Mouse (Mus musculus) liver, embryonic 12.5 days (tissue): ENCODE data around the gene Fut1. TPM values are rescaled to one million over a fixed set of nuclear protein-coding genes. Genes with fewer than 3 reads are reported as not detected.
A peak's percentile ranks its signal among the peaks of the same experiment; 100 is the strongest.

ENCODE experiments used
- ATAC-seq: fragments of 200-750 bp; cut with Nextera tagmentation; 2 replicates; pipeline ENCODE4 v1.8.0; 2017; ENCODE audit warnings: moderate number of reproducible peaks, mild to moderate bottlenecking, moderate library complexity
- H3K27ac ChIP-seq: fragments of 300-500 bp; sonication (generic); 2 replicates; pipeline ENCODE4 v1.5.1; 2016; ENCODE audit warnings: mild to moderate bottlenecking
- H3K27me3 ChIP-seq: fragments of 300-500 bp; sonication (generic); replicated peaks from 2 replicates; pipeline ENCODE4 v1.6.1; 2016; ENCODE audit warnings: mild to moderate bottlenecking, moderate library complexity
- H3K36me3 ChIP-seq: fragments of 300-500 bp; sonication (generic); 2 replicates; pipeline ENCODE4 v1.6.1; 2016; ENCODE audit warnings: mild to moderate bottlenecking, moderate library complexity
- H3K4me1 ChIP-seq: fragments of 300-500 bp; sonication (generic); 2 replicates; pipeline ENCODE4 v1.6.1; 2016
- H3K4me2 ChIP-seq: fragments of 300-500 bp; sonication (generic); 2 replicates; pipeline ENCODE4 v1.6.1; 2016; ENCODE audit warnings: mild to moderate bottlenecking, moderate library complexity
- H3K4me3 ChIP-seq: fragments of 300-500 bp; sonication (generic); 2 replicates; pipeline ENCODE4 v1.5.1; 2016; ENCODE audit warnings: mild to moderate bottlenecking, moderate library complexity
- H3K9ac ChIP-seq: fragments of 300-500 bp; sonication (generic); 2 replicates; pipeline ENCODE4 v1.6.1; 2016; ENCODE audit warnings: mild to moderate bottlenecking, moderate library complexity
- H3K9me3 ChIP-seq: fragments of 300-500 bp; sonication (generic); replicated peaks from 2 replicates; pipeline ENCODE4 v1.6.1; 2016; ENCODE audit warnings: mild to moderate bottlenecking, moderate library complexity
- WGBS: fragments of 180-500 bp; shearing (Covaris S2); methylation state at CpG from one replicate; pipeline ENCODE4 v1.1.7; 2016; ENCODE audit not compliant: insufficient replicate concordance; 5-methylcytosine and 5-hydroxymethylcytosine counted together
- polyA plus RNA-seq: library from polyadenylated mRNA; unstranded; fragments of >200 nt; fragmentation: Nextera tagmentation; extraction: Ambion mirVana; gene quantifications from 2 replicates; pipeline ENCODE4 v1.2.1, GENCODE M21; 2016

Gene Fut1
- 0.15 TPM in 1 of 2 replicates, not detected in the other for polyA plus RNA-seq

DNA sequence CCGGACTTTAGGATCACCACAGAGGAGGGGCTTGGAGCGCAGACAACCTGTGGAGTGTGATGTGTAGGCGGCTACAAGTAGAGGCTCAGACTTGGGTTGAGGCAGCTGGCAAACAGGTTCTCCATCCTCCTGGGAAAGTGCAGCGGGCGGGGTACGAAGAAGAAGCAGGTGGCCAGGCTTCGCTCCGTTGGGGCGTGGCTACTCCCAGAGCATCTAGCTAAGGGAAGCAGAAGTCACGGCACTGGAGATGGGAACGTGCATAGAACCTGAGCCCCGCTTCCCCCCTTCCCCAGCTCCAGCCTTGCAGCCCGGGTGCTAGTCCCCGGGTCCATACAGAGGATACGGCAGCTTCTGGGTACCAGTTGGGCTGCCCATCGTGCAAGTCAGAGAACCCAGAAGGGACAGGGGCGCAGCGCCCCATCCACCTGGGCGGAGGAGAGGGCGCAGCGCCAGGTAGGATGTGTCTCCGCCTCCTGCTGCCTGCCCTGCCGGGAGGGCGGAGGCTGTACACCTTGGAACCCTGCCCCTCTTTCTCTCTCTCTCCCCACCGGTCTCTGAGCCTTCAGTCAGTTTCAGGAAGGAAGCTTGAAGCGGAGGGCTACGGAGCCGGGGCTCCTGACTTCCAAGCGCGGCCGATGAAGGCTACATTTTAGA lies at the start of gene Fut1:
Fut1 (plus strand) TSS at position 248 of the 654 bp plus-strand sequence.
- Histone ChIP-seq H3K27me3 (peaks cover 53% of the 10 kb centered on the region), H3K9me3 (no peaks in the 10 kb centered on the region), H3K4me2 (no peak within 1 kb of the TSS), H3K9ac (no peak within 1 kb of the TSS), H3K4me3 (no peak within 1 kb of the TSS), H3K36me3 (no peaks in the 10 kb centered on the region), H3K4me1 (no peaks in the 10 kb centered on the region), H3K27ac (no peak within 1 kb of the TSS)
- 10% methylated on average over 31 of the region's 31 CpGs for WGBS
- ATAC-seq = no peak

DNA sequence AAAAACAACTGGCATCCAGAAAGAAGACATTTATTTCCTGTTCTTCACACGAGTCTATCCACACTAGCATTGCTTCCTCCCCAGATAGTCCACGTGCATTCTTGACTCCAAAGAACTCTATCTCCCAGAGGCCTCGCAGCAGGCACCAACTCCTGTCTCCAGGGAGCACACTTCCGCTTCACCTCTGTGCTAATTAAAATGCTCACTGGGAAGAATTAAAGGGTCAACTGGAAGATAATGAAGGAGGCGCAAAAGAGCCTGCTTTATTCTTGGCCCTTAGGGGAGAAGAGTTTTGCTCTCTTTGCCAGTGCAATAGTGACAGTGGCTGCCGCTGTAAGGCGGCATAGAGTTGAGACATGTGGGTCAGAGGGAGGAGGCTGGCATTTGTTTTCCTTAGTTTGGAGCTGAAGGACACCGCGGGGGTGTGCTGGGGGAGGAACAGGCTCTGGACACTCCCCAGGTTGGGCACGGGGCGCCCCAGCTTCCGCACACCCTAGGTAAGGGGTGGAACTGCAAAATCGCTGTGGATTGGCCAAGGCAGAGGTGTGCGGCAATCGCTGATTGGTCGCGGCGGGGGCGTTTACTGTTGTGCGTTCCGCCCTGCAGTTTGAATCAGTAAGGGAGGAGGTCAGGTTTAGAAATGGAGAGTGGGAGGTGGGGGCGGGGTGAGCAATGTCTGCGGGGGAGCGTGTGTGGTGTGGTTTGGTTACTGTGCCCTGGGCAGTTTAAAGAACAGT lies 49.1 kb upstream of the Fut1 start:
- Histone ChIP-seq H3K4me1 (peaks cover 72% of the 10 kb centered on the region), H3K9ac (peak overlapping the region; percentile 58), H3K4me2 (peak overlapping the region; percentile 96), H3K27me3 (no peaks in the 10 kb centered on the region), H3K27ac (peak overlapping the region; percentile 89), H3K4me3 (peak overlapping the region; percentile 58), H3K36me3 (0 out of 2 replicates have a peak, but pooled peaks cover 4% of the 10 kb centered on the region), H3K9me3 (no peaks in the 10 kb centered on the region)
- 2% methylated on average over 24 of the region's 24 CpGs for WGBS
- peak; percentile 94 for ATAC-seq

DNA sequence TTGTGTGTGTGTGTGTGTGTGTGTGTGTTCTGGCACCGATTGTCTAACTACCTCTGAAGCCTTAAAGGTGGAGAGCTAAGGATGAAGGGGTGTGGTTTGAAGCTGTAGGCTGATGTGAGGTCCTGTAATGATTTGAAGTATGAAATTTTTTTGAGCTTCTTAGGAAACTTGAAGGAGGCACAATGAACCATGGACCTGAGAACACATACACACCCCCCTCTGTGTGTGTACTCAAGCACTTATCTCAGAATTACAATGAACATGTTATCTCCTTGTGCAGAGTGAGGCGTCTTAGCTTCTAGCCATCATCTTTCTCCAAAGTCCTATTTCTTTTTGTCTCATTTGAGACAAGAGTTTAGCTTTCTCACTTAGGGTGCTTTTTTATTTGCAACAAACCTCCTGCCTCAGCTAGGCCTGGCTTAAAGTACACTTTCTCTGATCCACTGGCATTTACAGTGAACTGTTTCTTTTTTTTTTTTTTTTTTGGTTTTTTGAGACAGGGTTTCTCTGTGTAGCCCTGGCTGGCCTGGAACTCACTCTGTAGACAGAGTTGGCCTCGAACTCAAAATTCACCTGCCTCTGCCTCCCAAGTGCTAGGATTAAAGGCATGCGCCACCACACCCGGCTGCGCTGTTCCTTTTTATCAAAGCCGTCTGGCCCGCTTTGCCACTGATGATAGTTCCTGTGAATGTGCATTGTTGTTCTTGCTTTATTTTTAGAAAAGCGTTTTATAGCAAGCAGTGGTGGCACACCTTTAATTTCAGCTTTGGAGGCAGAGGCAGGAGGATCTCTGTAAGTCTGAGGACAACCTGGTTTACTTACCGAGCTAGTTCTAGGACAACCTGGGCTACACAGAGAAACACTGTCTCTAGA lies 48.3 kb upstream of the Fut1 start:
- peak overlapping the region; percentile 44 for H3K9ac ChIP-seq
- H3K27me3 ChIP-seq = no peaks in the 10 kb centered on the region
- peak; percentile 55 for ATAC-seq
- no peaks in the 10 kb centered on the region for H3K9me3 ChIP-seq
- H3K36me3 ChIP-seq = 0 out of 2 replicates have a peak, but pooled peaks cover 6% of the 10 kb centered on the region
- H3K27ac ChIP-seq = peak overlapping the region; percentile 89
- peak overlapping the region; percentile 58 for H3K4me3 ChIP-seq
- H3K4me2 ChIP-seq = peak overlapping the region; percentile 96
- 23% methylated on average over 10 of the region's 10 CpGs for WGBS
- peaks cover 73% of the 10 kb centered on the region for H3K4me1 ChIP-seq

- peak within 1 kb of the TSS; percentile 77 for H3K4me3 ChIP-seq
- peak within 1 kb of the TSS; percentile 96 for H3K4me2 ChIP-seq
- no peaks in the 10 kb centered on the region for H3K27me3 ChIP-seq
- H3K9me3 ChIP-seq = no peaks in the 10 kb centered on the region
- H3K4me1 ChIP-seq = peaks cover 74% of the 10 kb centered on the region
- WGBS = 1% methylated on average over 42 of the region's 42 CpGs
- peaks cover 13% of the 10 kb centered on the region for H3K36me3 ChIP-seq
- H3K27ac ChIP-seq = peak within 1 kb of the TSS; percentile 89
- peak within 1 kb of the TSS; percentile 85 for H3K9ac ChIP-seq
- ATAC-seq = peak; percentile 63
Observed at GRCm38 (mm10) chr7:45570103-45570741, 46.9 kb upstream of the Fut1 start, which contains the start of gene Bcat2. Gene Bcat2 (plus strand): TSS chr7:45570153.

DNA sequence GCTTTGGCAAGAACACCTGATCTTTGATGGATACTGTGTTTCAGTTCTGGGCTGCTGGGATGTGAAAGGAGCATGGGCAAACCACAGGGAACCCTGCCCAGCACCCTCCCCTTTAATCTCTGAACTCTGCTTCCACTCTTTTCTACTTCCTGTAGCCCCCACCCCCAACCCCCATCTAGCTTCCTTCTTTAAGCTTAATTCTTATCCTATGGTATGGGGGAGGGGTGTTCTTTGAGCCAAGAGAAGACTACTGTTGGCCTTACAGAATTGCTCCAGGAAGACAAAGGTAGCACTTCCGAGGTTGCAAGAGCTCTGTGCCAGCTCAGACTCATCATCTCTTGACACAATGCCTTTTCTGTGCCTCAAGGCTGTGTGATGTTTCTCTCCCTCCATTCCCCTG lies 45.1 kb upstream of the Fut1 start:
- peaks cover 30% of the 10 kb centered on the region for H3K36me3 ChIP-seq
- H3K9ac ChIP-seq = peak overlapping the region; percentile 25; the same call in 1 of the 2 replicates
- H3K27ac ChIP-seq = no peak overlapping the region; the same call in 1 of the 2 replicates
- no peak for ATAC-seq
- H3K4me2 ChIP-seq = peak overlapping the region; percentile 96
- H3K27me3 ChIP-seq = no peaks in the 10 kb centered on the region
- peaks cover 69% of the 10 kb centered on the region for H3K4me1 ChIP-seq
- 0 out of 2 replicates have a peak overlapping the region, but pooled peaks have one; percentile 77 for H3K4me3 ChIP-seq
- no peaks in the 10 kb centered on the region for H3K9me3 ChIP-seq
- 14% methylated on average over 1 of the region's 1 CpGs for WGBS

DNA sequence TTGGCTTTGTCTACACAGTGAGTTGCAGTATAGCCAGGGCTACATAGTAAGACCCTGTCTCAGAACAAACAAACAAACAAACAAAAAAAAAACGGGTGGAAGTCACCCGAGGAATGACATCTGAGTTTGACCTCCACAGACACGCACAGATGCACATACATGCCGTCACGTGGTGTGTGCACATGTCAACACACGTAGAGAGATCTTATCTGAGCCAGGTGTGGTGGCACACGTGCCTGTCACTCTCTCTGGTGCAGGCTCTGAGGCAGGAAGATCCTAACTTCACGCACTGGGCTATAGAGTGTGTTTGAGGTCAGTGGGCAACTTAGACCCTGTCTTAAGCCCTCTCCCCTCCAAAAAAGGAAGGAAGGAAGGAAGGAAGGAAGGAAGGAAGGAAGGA lies 43.1 kb upstream of the Fut1 start:
- Histone ChIP-seq H3K36me3 (peaks cover 48% of the 10 kb centered on the region), H3K9ac (peak overlapping the region; percentile 24; the same call in 1 of the 2 replicates), H3K4me2 (peak overlapping the region; percentile 36), H3K4me3 (peak overlapping the region; percentile 39), H3K27ac (no peak overlapping the region; the same call in 1 of the 2 replicates), H3K9me3 (no peaks in the 10 kb centered on the region), H3K4me1 (peaks cover 50% of the 10 kb centered on the region), H3K27me3 (no peaks in the 10 kb centered on the region)
- 65% methylated on average over 8 of the region's 8 CpGs for WGBS
- ATAC-seq = no peak

DNA sequence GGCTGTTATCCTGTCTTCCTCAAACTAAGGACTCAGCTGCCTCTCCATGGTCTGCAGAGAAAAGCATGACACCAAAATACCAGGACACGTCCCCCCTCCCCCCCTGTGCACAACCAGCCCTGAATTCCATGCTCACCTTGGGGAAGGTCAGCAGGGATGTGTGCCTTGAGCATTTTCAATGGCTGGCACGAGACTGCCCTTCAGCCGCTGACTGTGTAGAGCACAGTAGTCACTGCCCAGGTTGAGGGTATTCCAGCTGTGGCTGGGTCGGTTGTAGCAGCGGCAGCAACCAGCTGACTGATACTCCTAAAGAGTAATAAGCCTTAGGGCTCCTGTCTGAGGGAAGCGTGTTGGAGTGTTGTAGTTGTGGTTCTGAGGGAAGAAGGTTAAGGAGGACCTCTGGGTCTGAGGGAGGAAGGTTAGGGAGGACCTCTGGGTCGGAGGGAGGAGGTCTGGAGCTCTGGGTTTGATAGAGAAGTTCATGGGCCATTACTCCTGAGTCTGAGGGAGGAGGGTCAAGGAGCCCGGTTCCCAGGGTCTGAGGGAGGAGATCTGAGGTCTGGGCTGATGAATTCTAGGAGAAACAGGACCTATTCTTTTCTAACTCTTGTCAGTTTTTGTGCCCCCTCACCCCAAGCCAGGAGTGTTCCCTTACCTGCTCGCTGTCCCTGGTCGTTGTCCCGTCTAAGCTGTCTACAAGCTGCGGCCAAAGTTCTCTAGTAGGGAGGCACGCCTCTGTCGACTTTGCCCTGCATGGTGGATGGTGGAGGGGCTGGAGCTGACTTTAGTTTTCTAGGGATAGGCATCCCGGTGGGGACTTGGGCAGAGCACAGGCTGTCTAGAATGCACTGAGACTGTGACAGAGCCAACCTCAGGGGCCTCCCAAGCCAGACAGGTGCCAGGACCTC lies 42.4 kb upstream of the Fut1 start:
- peaks cover 51% of the 10 kb centered on the region for H3K36me3 ChIP-seq
- H3K9ac ChIP-seq = 0 out of 2 replicates have a peak overlapping the region, but pooled peaks have one; percentile 31
- peak overlapping the region; percentile 67 for H3K27ac ChIP-seq
- H3K4me3 ChIP-seq = peak overlapping the region; percentile 39
- H3K4me1 ChIP-seq = peaks cover 43% of the 10 kb centered on the region
- peak overlapping the region; percentile 36 for H3K4me2 ChIP-seq
- no peak for ATAC-seq
- no peaks in the 10 kb centered on the region for H3K9me3 ChIP-seq
- H3K27me3 ChIP-seq = no peaks in the 10 kb centered on the region
- WGBS = 73% methylated on average over 15 of the region's 15 CpGs

DNA sequence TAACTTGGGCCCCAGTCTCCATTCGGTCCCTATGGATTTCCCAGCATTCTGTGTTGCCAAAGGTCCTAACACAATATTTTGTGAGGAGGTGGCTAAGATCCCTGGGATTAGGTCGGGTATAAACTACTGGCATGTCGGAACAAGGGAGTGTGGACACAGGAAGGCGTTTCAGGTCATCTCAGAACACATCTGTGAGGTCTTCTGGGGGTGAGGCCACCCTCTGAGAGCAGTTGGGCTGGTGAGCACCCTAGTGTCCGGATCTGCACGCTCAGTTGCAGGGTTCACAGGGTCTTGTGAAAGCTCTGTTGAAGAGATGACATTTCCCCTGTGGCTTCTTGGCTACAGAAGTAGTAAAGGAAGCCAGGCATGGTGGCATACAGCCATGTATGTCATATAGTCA lies 31.2 kb upstream of the Fut1 start:
- peaks cover 10% of the 10 kb centered on the region for H3K4me1 ChIP-seq
- no peak overlapping the region for H3K27ac ChIP-seq
- WGBS = 83% methylated on average over 6 of the region's 6 CpGs
- no peak overlapping the region for H3K4me3 ChIP-seq
- no peak overlapping the region for H3K4me2 ChIP-seq
- H3K9me3 ChIP-seq = no peaks in the 10 kb centered on the region
- peaks cover 68% of the 10 kb centered on the region for H3K36me3 ChIP-seq
- ATAC-seq = no peak
- no peak overlapping the region for H3K9ac ChIP-seq
- H3K27me3 ChIP-seq = no peaks in the 10 kb centered on the region

GRCm38 (mm10) chr7:45587631-45588592 lies 29.2 kb upstream of the Fut1 start:
- no peak overlapping the region for H3K9ac ChIP-seq
- no peaks in the 10 kb centered on the region for H3K27me3 ChIP-seq
- ATAC-seq = no peak
- H3K36me3 ChIP-seq = peaks cover 57% of the 10 kb centered on the region
- no peak overlapping the region for H3K4me3 ChIP-seq
- H3K9me3 ChIP-seq = no peaks in the 10 kb centered on the region
- peaks cover 10% of the 10 kb centered on the region for H3K4me1 ChIP-seq
- H3K27ac ChIP-seq = no peak overlapping the region
- WGBS = 91% methylated on average over 23 of the region's 23 CpGs
- H3K4me2 ChIP-seq = no peak overlapping the region

DNA sequence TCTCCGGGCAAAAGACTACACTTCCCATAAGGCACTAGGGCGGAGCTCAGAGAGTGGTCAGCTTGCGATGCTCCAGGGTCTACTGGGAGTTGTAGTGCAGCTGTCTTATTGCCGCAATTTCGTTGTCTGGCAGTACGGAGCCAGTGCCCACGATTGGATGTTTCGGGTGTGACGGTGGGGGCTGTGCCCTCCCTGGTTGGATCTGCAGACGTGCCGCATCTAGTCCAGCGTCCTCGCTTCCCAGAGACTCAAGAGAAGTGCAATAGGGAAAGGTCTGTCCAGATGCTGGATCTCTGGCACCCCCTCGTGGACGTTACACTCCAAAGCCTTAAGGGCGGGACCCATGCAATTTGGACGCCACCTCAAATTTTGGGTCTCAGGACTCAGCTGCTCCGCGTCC lies 27.9 kb upstream of the Fut1 start:
- Histone ChIP-seq H3K36me3 (peaks cover 46% of the 10 kb centered on the region), H3K9ac (no peak overlapping the region; the same call in none of the 2 replicates), H3K27ac (no peak overlapping the region), H3K27me3 (no peaks in the 10 kb centered on the region), H3K9me3 (no peaks in the 10 kb centered on the region), H3K4me3 (peak overlapping the region; percentile 49), H3K4me1 (peaks cover 12% of the 10 kb centered on the region), H3K4me2 (peak overlapping the region; percentile 68)
- 8% methylated on average over 19 of the region's 19 CpGs for WGBS
- peak; percentile 85 for ATAC-seq
